Mouse (Mus musculus) common myeloid progenitor, adult 5-6 weeks (primary cell): ENCODE measurements around the gene Spdye4b. TPM values are rescaled to one million over a fixed set of nuclear protein-coding genes. Genes with fewer than 3 reads are reported as not detected.
A peak's percentile ranks its signal among the peaks of the same experiment; 100 is the strongest.
"Not testable (repeated sequence)": the region's sequence is repeated elsewhere in the genome, so short reads cannot be mapped to it uniquely, and the experiment has no call there.

ENCODE experiments used
- ATAC-seq: replicated peaks from 2 replicates; pipeline ENCODE4 v1.8.0; 2016; ENCODE audit warnings: low read depth, mild to moderate bottlenecking, moderate TSS enrichment, inconsistent platforms; ENCODE audit not compliant: poor library complexity, severe bottlenecking
- total RNA-seq: library from RNA; stranded (forward); fragments of 200-1000, 187-1606 nt; gene quantifications from 2 replicates; pipeline ENCODE4 v1.2.3, GENCODE M21; 2017

The Spdye4b gene
- not detected in 2 replicates for total RNA-seq

- ATAC-seq = peak; percentile 96
These were observed at the start of gene Spdye4b, which contains the start of gene Rbak for GRCm38 (mm10) chr5:143180255-143181076. Gene Spdye4b (plus strand): TSS chr5:143181017. Gene Rbak (minus strand): TSS chr5:143180775.

GRCm38 (mm10) chr5:143132935-143133514 lies 47.8 kb upstream of the Spdye4b start:
- peak; percentile 85 for ATAC-seq

- not testable (repeated sequence) for ATAC-seq
These were observed 46.4 kb upstream of the Spdye4b start for GRCm38 (mm10) chr5:143134216-143135010.

GRCm38 (mm10) chr5:143135042-143135441 lies 45.8 kb upstream of the Spdye4b start:
- ATAC-seq = 0 out of 2 replicates have a peak, but pooled peaks have one; percentile 24

- no peak for ATAC-seq
These were observed 43.2 kb upstream of the Spdye4b start for GRCm38 (mm10) chr5:143137580-143137979.

- no peak for ATAC-seq
These were observed 33.3 kb upstream of the Spdye4b start, which contains the start of gene Olfr718-ps1 for GRCm38 (mm10) chr5:143147481-143147880. Gene Olfr718-ps1 (minus strand): TSS chr5:143147581.

- ATAC-seq = no peak
These were observed 32.2 kb upstream of the Spdye4b start for GRCm38 (mm10) chr5:143148661-143149060.

GRCm38 (mm10) chr5:143149536-143149935 lies 31.3 kb upstream of the Spdye4b start:
- no peak for ATAC-seq

GRCm38 (mm10) chr5:143150044-143150443 lies 30.8 kb upstream of the Spdye4b start:
- no peak for ATAC-seq

- ATAC-seq = no peak
These were observed 27.1 kb upstream of the Spdye4b start for GRCm38 (mm10) chr5:143153756-143154155.

- ATAC-seq = no peak
These were observed 25.3 kb upstream of the Spdye4b start for GRCm38 (mm10) chr5:143155534-143155933.

- ATAC-seq = peak; percentile 83
These were observed 15.2 kb upstream of the Spdye4b start for GRCm38 (mm10) chr5:143165508-143166070.

- peak; percentile 41 for ATAC-seq
These were observed 4.8 kb upstream of the Spdye4b start for GRCm38 (mm10) chr5:143175970-143176369.

- ATAC-seq = no peak
These were observed 3.1 kb upstream of the Spdye4b start for GRCm38 (mm10) chr5:143177541-143178200.

GRCm38 (mm10) chr5:143179179-143179578 lies 1.6 kb upstream of the Spdye4b start:
- 0 out of 2 replicates have a peak, but pooled peaks have one; percentile 13 for ATAC-seq

- ATAC-seq = not testable (repeated sequence)
These were observed 7.2 kb downstream of the Spdye4b start for GRCm38 (mm10) chr5:143188014-143188413.

- no peak for ATAC-seq
These were observed 12.0 kb downstream of the Spdye4b start for GRCm38 (mm10) chr5:143192806-143193205.

GRCm38 (mm10) chr5:143194747-143195146 lies 13.9 kb downstream of the Spdye4b start:
- ATAC-seq = 0 out of 2 replicates have a peak, but pooled peaks have one; percentile 32

- ATAC-seq = no peak
These were observed 14.3 kb downstream of the Spdye4b start for GRCm38 (mm10) chr5:143195166-143195565.
